Mouse (Mus musculus) kidney, postnatal 0 days (tissue): ENCODE measurements around the gene Micu1. TPM values are rescaled to one million over a fixed set of nuclear protein-coding genes. Genes with fewer than 3 reads are reported as not detected.

ENCODE experiments used
- ATAC-seq: fragments of 200-750 bp; cut with Nextera tagmentation; replicated peaks from 2 replicates; pipeline ENCODE4 v1.8.0; 2017; ENCODE audit warnings: low read depth, moderate number of reproducible peaks, moderate TSS enrichment, moderate library complexity; ENCODE audit not compliant: low FRiP score
- DNase-seq: peaks from one replicate; pipeline ENCODE4 v3.0.0-alpha.2; 2016; ENCODE audit warnings: low spot score
- H3K27ac ChIP-seq: fragments of 300-500 bp; sonication (generic); 2 replicates; pipeline ENCODE4 v1.5.1; 2014; ENCODE audit warnings: mild to moderate bottlenecking
- H3K27me3 ChIP-seq: fragments of 300-500 bp; sonication (generic); 2 replicates; pipeline ENCODE4 v1.6.1; 2014; ENCODE audit warnings: low read length, mixed read lengths; ENCODE audit not compliant: insufficient read depth
- H3K36me3 ChIP-seq: fragments of 300-500 bp; sonication (generic); 2 replicates; pipeline ENCODE4 v1.6.1; 2014; ENCODE audit warnings: low read length, mixed read lengths; ENCODE audit not compliant: insufficient read depth
- H3K4me1 ChIP-seq: fragments of 300-500 bp; sonication (generic); replicated peaks from 2 replicates; pipeline ENCODE4 v1.6.1; 2014; ENCODE audit warnings: antibody characterized with exemption, low read length, mixed read lengths; ENCODE audit not compliant: insufficient read depth
- H3K4me2 ChIP-seq: fragments of 300-500 bp; sonication (generic); 2 replicates; pipeline ENCODE4 v1.6.1; 2014; ENCODE audit warnings: mild to moderate bottlenecking, low read length, moderate library complexity, mixed read lengths
- H3K4me3 ChIP-seq: fragments of 300-500 bp; sonication (generic); replicated peaks from 2 replicates; pipeline ENCODE4 v1.5.1; 2014; ENCODE audit warnings: low read depth, low read length
- H3K9ac ChIP-seq: fragments of 300-500 bp; sonication (generic); 2 replicates; pipeline ENCODE4 v1.6.1; 2014; ENCODE audit warnings: low read depth, low read length
- H3K9me3 ChIP-seq: fragments of 300-500 bp; sonication (generic); replicated peaks from 2 replicates; pipeline ENCODE4 v1.6.1; 2016; ENCODE audit warnings: low read length, inconsistent platforms, mixed read lengths
- CTCF ChIP-seq: IDR thresholded peaks from 2 replicates; pipeline ENCODE4 v1.5.1; 2016; ENCODE audit warnings: antibody characterized with exemption, low read depth, mild to moderate bottlenecking, moderate library complexity
- WGBS: fragments of 180-500 bp; shearing (Covaris S2); extraction: QIAGEN DNeasy Blood & Tissue Kit; methylation state at CpG from one replicate; pipeline ENCODE4 v1.1.7; 2014; 5-methylcytosine and 5-hydroxymethylcytosine counted together
- polyA plus RNA-seq: library from polyadenylated mRNA; unstranded; fragments of >200 nt; fragmentation: Nextera tagmentation; extraction: Ambion mirVana; gene quantifications from 2 replicates; pipeline ENCODE4 v1.2.1, GENCODE M21; 2015

The Micu1 gene
- polyA plus RNA-seq, 1 experiment from 2014 or later = 60.9 TPM

DNA sequence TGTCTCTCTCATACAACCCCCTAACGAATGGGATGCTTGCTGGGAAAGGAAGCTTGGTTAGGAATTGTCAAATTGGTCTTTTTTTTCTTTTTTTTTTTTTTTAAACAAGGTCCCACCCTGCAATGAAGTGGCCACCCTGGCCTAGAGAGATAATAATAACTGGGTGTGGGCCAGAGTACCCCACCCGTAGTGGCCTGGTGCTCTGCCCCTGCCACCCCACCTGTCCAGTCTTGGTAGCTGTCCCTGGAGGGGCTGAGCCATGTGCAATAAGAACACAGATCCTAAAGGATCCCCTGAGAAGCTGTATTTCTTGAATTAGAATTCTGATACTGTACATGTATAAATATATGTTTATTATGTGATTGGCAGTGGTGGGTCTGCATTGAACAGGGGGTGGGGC, 196.7 kb downstream of the Micu1 start:
- DNase-seq (no peak), ATAC-seq (no peak)
- Histone ChIP-seq H3K4me2 (0 out of 2 replicates have a peak overlapping the region, but pooled peaks have one; percentile 14), H3K4me1 (peaks cover 25% of the 10 kb centered on the region), H3K27ac (peak overlapping the region; percentile 81), H3K4me3 (no peak overlapping the region), H3K9me3 (no peaks in the 10 kb centered on the region), H3K27me3 (no peaks in the 10 kb centered on the region), H3K36me3 (peaks cover 33% of the 10 kb centered on the region; the same call in 1 of the 2 replicates), H3K9ac (no peak overlapping the region)
- 20% methylated on average over 2 of the region's 2 CpGs for WGBS
- TF ChIP-seq CTCF = no peak

- Histone ChIP-seq H3K4me1 (peaks cover 25% of the 10 kb centered on the region), H3K36me3 (peaks cover 28% of the 10 kb centered on the region; the same call in 1 of the 2 replicates), H3K4me3 (no peak overlapping the region), H3K27ac (peak overlapping the region; percentile 81), H3K4me2 (peak overlapping the region; percentile 14; the same call in 1 of the 2 replicates), H3K9ac (peak overlapping the region; percentile 41; the same call in 1 of the 2 replicates), H3K9me3 (no peaks in the 10 kb centered on the region), H3K27me3 (no peaks in the 10 kb centered on the region)
- DNase-seq (peak; percentile 83), ATAC-seq (peak; percentile 95)
- TF ChIP-seq CTCF = no peak
- 8% methylated on average over 21 of the region's 21 CpGs for WGBS
Measured at GRCm38 (mm10) chr10:59899341-59900173, 197.3 kb downstream of the Micu1 start.

GRCm38 (mm10) chr10:59900174-59900435, 197.8 kb downstream of the Micu1 start:
- H3K4me3 ChIP-seq = no peak overlapping the region
- no peaks in the 10 kb centered on the region for H3K9me3 ChIP-seq
- no peak for TF ChIP-seq CTCF
- 0 out of 2 replicates have a peak overlapping the region, but pooled peaks have one; percentile 14 for H3K4me2 ChIP-seq
- no peaks in the 10 kb centered on the region for H3K27me3 ChIP-seq
- no peak for ATAC-seq
- H3K27ac ChIP-seq = peak overlapping the region; percentile 81
- 20% methylated on average over 4 of the region's 4 CpGs for WGBS
- peaks cover 27% of the 10 kb centered on the region; the same call in 1 of the 2 replicates for H3K36me3 ChIP-seq
- H3K9ac ChIP-seq = 0 out of 2 replicates have a peak overlapping the region, but pooled peaks have one; percentile 9
- peaks cover 25% of the 10 kb centered on the region for H3K4me1 ChIP-seq
- no peak for DNase-seq

DNA sequence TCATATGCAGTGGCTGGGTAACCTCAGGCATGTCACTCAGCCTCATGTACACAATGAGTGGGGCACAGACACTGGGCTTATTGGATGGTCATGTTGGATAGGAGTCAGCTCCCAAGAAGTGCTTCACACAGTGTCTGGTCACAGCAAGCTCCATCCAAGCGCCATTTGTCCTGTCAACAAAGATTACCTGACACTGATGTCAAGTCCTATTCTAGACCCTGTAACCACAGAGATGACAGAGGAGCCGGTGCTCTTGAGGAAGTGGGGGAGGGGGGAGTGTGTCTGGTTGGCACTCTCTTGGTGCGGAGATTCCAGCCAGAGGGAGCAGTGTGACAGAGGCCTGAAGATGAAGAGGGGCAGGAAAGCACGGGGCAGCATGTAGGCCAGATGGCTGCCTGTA, 198.7 kb downstream of the Micu1 start:
- 51% methylated on average over 4 of the region's 4 CpGs for WGBS

GRCm38 (mm10) chr10:59901463-59901862, 199.2 kb downstream of the Micu1 start:
- no peak overlapping the region for H3K9ac ChIP-seq
- H3K4me3 ChIP-seq = no peak overlapping the region
- H3K9me3 ChIP-seq = no peaks in the 10 kb centered on the region
- WGBS = 81% methylated on average over 1 of the region's 1 CpGs
- no peak for DNase-seq
- H3K4me1 ChIP-seq = peaks cover 25% of the 10 kb centered on the region
- H3K36me3 ChIP-seq = peaks cover 14% of the 10 kb centered on the region; the same call in 1 of the 2 replicates
- ATAC-seq = no peak
- H3K27me3 ChIP-seq = no peaks in the 10 kb centered on the region
- H3K27ac ChIP-seq = no peak overlapping the region
- no peak for TF ChIP-seq CTCF
- no peak overlapping the region for H3K4me2 ChIP-seq

More for the DNA sequence above, 198.7 kb downstream of the Micu1 start:
- ATAC-seq (no peak), DNase-seq (no peak)
- Histone ChIP-seq H3K9me3 (no peaks in the 10 kb centered on the region), H3K27me3 (no peaks in the 10 kb centered on the region), H3K4me2 (no peak overlapping the region), H3K27ac (no peak overlapping the region), H3K4me1 (peaks cover 25% of the 10 kb centered on the region), H3K4me3 (no peak overlapping the region), H3K9ac (no peak overlapping the region), H3K36me3 (peaks cover 19% of the 10 kb centered on the region; the same call in 1 of the 2 replicates)
- TF ChIP-seq CTCF = no peak

DNA sequence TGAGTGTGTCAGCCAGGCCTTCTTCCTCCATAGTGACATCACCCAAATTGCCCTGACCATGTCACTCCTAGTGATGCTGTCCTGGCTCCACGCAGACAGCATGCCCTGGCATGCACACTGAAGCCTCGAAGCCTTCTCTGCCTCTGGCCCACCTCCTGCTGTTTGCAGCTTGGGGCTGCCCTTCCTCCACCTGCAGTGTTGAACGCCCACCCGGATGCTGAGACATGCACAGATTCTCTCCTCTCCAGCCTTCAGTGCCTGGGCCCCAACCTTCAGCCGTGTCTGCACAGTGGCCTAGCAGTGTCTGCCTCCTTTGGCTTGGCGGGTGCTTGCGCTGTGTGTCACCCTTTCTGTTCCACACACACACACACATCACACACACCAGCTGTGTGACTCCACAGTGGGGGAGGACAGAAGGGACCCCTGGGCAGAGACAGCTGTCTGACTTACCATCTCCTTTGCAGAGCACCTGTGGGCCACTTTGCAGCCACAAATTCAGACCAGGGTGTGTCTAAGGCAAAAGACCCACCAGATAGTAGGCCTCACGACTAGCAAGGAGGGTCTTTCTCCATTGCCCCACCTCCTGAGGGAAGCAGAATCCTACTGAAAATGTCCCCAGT, 199.8 kb downstream of the Micu1 start:
- no peak for TF ChIP-seq CTCF
- H3K9me3 ChIP-seq = no peaks in the 10 kb centered on the region
- no peak for DNase-seq
- no peak overlapping the region for H3K4me3 ChIP-seq
- no peak overlapping the region for H3K9ac ChIP-seq
- no peaks in the 10 kb centered on the region for H3K27me3 ChIP-seq
- H3K4me1 ChIP-seq = peaks cover 20% of the 10 kb centered on the region
- WGBS = 74% methylated on average over 8 of the region's 8 CpGs
- no peak overlapping the region for H3K27ac ChIP-seq
- 0 out of 2 replicates have a peak, but pooled peaks cover 7% of the 10 kb centered on the region for H3K36me3 ChIP-seq
- H3K4me2 ChIP-seq = no peak overlapping the region
- no peak for ATAC-seq
